Mouse (Mus musculus) heart, postnatal 0 days (tissue): ENCODE data around the gene Snx21. TPM values are rescaled to one million over a fixed set of nuclear protein-coding genes. Genes with fewer than 3 reads are reported as not detected.

Experiments
- ATAC-seq: fragments of 200-750 bp; cut with Nextera tagmentation; 2 replicates; pipeline ENCODE4 v1.8.0; 2017; ENCODE audit warnings: low read depth, moderate number of reproducible peaks, moderate library complexity; ENCODE audit not compliant: insufficient read depth
- DNase-seq: peaks from one replicate; pipeline ENCODE4 v3.0.0-alpha.2; 2016; ENCODE audit warnings: low spot score
- H3K27ac ChIP-seq: fragments of 300-500 bp; sonication (generic); 2 replicates; pipeline ENCODE4 v1.5.1; 2014; ENCODE audit warnings: low read depth, mild to moderate bottlenecking
- H3K27me3 ChIP-seq: fragments of 300-500 bp; sonication (generic); 2 replicates; pipeline ENCODE4 v1.6.1; 2014; ENCODE audit warnings: low read length, mixed read lengths; ENCODE audit not compliant: control insufficient read depth, insufficient read depth
- H3K36me3 ChIP-seq: fragments of 300-500 bp; sonication (generic); replicated peaks from 2 replicates; pipeline ENCODE4 v1.6.1; 2014; ENCODE audit warnings: low read length, mixed read lengths; ENCODE audit not compliant: control insufficient read depth, insufficient read depth
- H3K4me1 ChIP-seq: fragments of 300-500 bp; sonication (generic); 2 replicates; pipeline ENCODE4 v1.6.1; 2014; ENCODE audit warnings: antibody characterized with exemption; ENCODE audit not compliant: control insufficient read depth, insufficient read depth
- H3K4me2 ChIP-seq: fragments of 300-500 bp; sonication (generic); 2 replicates; pipeline ENCODE4 v1.6.1; 2014; ENCODE audit warnings: low read depth, mild to moderate bottlenecking, low read length, moderate library complexity
- H3K4me3 ChIP-seq: fragments of 300-500 bp; sonication (generic); 2 replicates; pipeline ENCODE4 v1.5.1; 2014; ENCODE audit warnings: low read depth, low read length
- H3K9ac ChIP-seq: fragments of 300-500 bp; sonication (generic); replicated peaks from 2 replicates; pipeline ENCODE4 v1.6.1; 2014; ENCODE audit warnings: low read depth, low read length, mixed read lengths
- H3K9me3 ChIP-seq: fragments of 300-500 bp; sonication (generic); replicated peaks from 2 replicates; pipeline ENCODE4 v1.6.1; 2016; ENCODE audit warnings: low read length; ENCODE audit not compliant: control insufficient read depth
- CTCF ChIP-seq: IDR thresholded peaks from 2 replicates; pipeline ENCODE4 v1.5.1; 2016; ENCODE audit warnings: antibody characterized with exemption, control low read depth, low read depth
- EP300 ChIP-seq: IDR thresholded peaks from 2 replicates; pipeline ENCODE4 v1.6.1; 2016; ENCODE audit warnings: antibody characterized with exemption, low read depth
- WGBS: fragments of 180-500 bp; shearing (Covaris S2); extraction: QIAGEN DNeasy Blood & Tissue Kit; methylation state at CpG from one replicate; pipeline ENCODE4 v1.1.7; 2014; 5-methylcytosine and 5-hydroxymethylcytosine counted together
- polyA plus RNA-seq: library from polyadenylated mRNA; unstranded; fragments of >200 nt; fragmentation: Nextera tagmentation; extraction: Ambion mirVana; gene quantifications from 2 replicates; pipeline ENCODE4 v1.2.1, GENCODE M21; 2015
- total RNA-seq: library from RNA; depleted of rRNA; stranded (reverse); fragments of >200 nt; gene quantifications from 2 replicates; pipeline ENCODE4 v1.2.3, GENCODE M21; 2014; ENCODE audit warnings: low replicate concordance; rRNA removed

Snx21 gene
- total and polyA plus RNA-seq, 2 experiments from 2014 or later, result 29.8 to 46.4 TPM

GRCm38 (mm10) chr2:164833314-164833959 lies 47.8 kb downstream of the Snx21 start, which contains the start of gene Neurl2:
Gene Neurl2, minus strand, starts transcription at chr2:164833456.
- peak within 1 kb of the TSS; percentile 76 for H3K4me2 ChIP-seq
- H3K36me3 ChIP-seq, result peaks cover 35% of the 10 kb centered on the region
- H3K4me1 ChIP-seq, result peaks cover 9% of the 10 kb centered on the region
- peak within 1 kb of the TSS; percentile 59 for H3K9ac ChIP-seq
- ATAC-seq, result peak; percentile 92
- DNase-seq, result peak; percentile 94
- no peaks in the 10 kb centered on the region for H3K27me3 ChIP-seq
- WGBS, result under 1% methylated on average over 31 of the region's 31 CpGs
- TF ChIP-seq CTCF (0 out of 2 replicates have a peak, but pooled peaks have one; percentile 2), EP300 (no peak; the same call in 1 of the 2 replicates)
- H3K27ac ChIP-seq, result peak within 1 kb of the TSS; percentile 90
- no peaks in the 10 kb centered on the region for H3K9me3 ChIP-seq
- H3K4me3 ChIP-seq, result peak within 1 kb of the TSS; percentile 76

GRCm38 (mm10) chr2:164834531-164834930 lies 48.9 kb downstream of the Snx21 start:
- H3K9ac ChIP-seq, result peak overlapping the region; percentile 59
- peaks cover 9% of the 10 kb centered on the region for H3K4me1 ChIP-seq
- H3K4me3 ChIP-seq, result peak overlapping the region; percentile 76
- TF ChIP-seq EP300, result no peak
- peaks cover 42% of the 10 kb centered on the region for H3K36me3 ChIP-seq
- no peaks in the 10 kb centered on the region for H3K27me3 ChIP-seq
- peak overlapping the region; percentile 90; the same call in 1 of the 2 replicates for H3K27ac ChIP-seq
- DNase-seq (no peak), ATAC-seq (no peak)
- WGBS, result 36% methylated on average over 8 of the region's 8 CpGs
- no peaks in the 10 kb centered on the region for H3K9me3 ChIP-seq
- peak overlapping the region; percentile 76 for H3K4me2 ChIP-seq

- H3K9ac ChIP-seq, result no peak overlapping the region
These were observed 49.5 kb downstream of the Snx21 start for GRCm38 (mm10) chr2:164835164-164835563.

More at GRCm38 (mm10) chr2:164835164-164835563, 49.5 kb downstream of the Snx21 start:
- peaks cover 9% of the 10 kb centered on the region for H3K4me1 ChIP-seq
- no peak overlapping the region for H3K4me2 ChIP-seq
- DNase-seq (no peak), ATAC-seq (no peak)
- TF ChIP-seq EP300 (no peak), CTCF (no peak)
- H3K36me3 ChIP-seq, result peaks cover 44% of the 10 kb centered on the region
- H3K4me3 ChIP-seq, result no peak overlapping the region
- H3K27ac ChIP-seq, result no peak overlapping the region
- no peaks in the 10 kb centered on the region for H3K9me3 ChIP-seq
- WGBS, result 95% methylated on average over 4 of the region's 4 CpGs
- H3K27me3 ChIP-seq, result no peaks in the 10 kb centered on the region

Other genes with a start within 250 kb of the Snx21 start
- gene Wfdc2, start 223.4 kb upstream of the Snx21 start, total RNA-seq, result 2.9 and 8.5 TPM in 2 replicates
- 0.74 and 23.0 TPM in 2 replicates for gene Wfdc2, start 223.4 kb upstream of the Snx21 start, polyA plus RNA-seq
- gene Spint3, start 212.4 kb upstream of the Snx21 start, total RNA-seq, result not detected in 2 replicates
- gene Spint3, start 212.4 kb upstream of the Snx21 start, polyA plus RNA-seq, result not detected in 2 replicates
- not detected in 2 replicates for gene Wfdc6a, start 200.4 kb upstream of the Snx21 start, total RNA-seq
- gene Wfdc6a, start 200.4 kb upstream of the Snx21 start, polyA plus RNA-seq, result 0.25 and 0.30 TPM in 2 replicates
- gene Eppin, start 192.2 kb upstream of the Snx21 start, total RNA-seq, result not detected in 2 replicates
- gene Eppin, start 192.2 kb upstream of the Snx21 start, polyA plus RNA-seq, result not detected in 2 replicates
- gene Wfdc6b, start 172.3 kb upstream of the Snx21 start, total RNA-seq, result not detected in 2 replicates
- gene Wfdc6b, start 172.3 kb upstream of the Snx21 start, polyA plus RNA-seq, result not detected in 2 replicates
- not detected in 2 replicates for gene Wfdc8, start 172.2 kb upstream of the Snx21 start, total RNA-seq
- not detected in 2 replicates for gene Wfdc8, start 172.2 kb upstream of the Snx21 start, polyA plus RNA-seq
- gene Wfdc16, start 147.0 kb upstream of the Snx21 start, total RNA-seq, result not detected in 2 replicates
- not detected in 2 replicates for gene Wfdc16, start 147.0 kb upstream of the Snx21 start, polyA plus RNA-seq
- gene Wfdc10, start 129.8 kb upstream of the Snx21 start, total RNA-seq, result not detected in 2 replicates
- gene Wfdc10, start 129.8 kb upstream of the Snx21 start, polyA plus RNA-seq, result not detected in 2 replicates
- not detected in 2 replicates for gene Wfdc9, start 129.2 kb upstream of the Snx21 start, total RNA-seq
- not detected in 2 replicates for gene Wfdc9, start 129.2 kb upstream of the Snx21 start, polyA plus RNA-seq
- gene Wfdc11, start 111.7 kb upstream of the Snx21 start, total RNA-seq, result not detected in 2 replicates
- not detected in 2 replicates for gene Wfdc11, start 111.7 kb upstream of the Snx21 start, polyA plus RNA-seq
- gene Wfdc13, start 100.7 kb upstream of the Snx21 start, total RNA-seq, result not detected in 2 replicates
- not detected in 2 replicates for gene Wfdc13, start 100.7 kb upstream of the Snx21 start, polyA plus RNA-seq
- gene Spint4, start 87.3 kb upstream of the Snx21 start, total RNA-seq, result not detected in 2 replicates
- gene Spint4, start 87.3 kb upstream of the Snx21 start, polyA plus RNA-seq, result not detected in 2 replicates
- not detected in 2 replicates for gene Spint5, start 70.5 kb upstream of the Snx21 start, total RNA-seq
- gene Spint5, start 70.5 kb upstream of the Snx21 start, polyA plus RNA-seq, result not detected in 2 replicates
- gene Wfdc3, start 39.9 kb upstream of the Snx21 start, total RNA-seq, result not detected in 2 replicates
- gene Wfdc3, start 39.9 kb upstream of the Snx21 start, polyA plus RNA-seq, result 0.46 and 0.51 TPM in 2 replicates
- 8.9 and 19.1 TPM in 2 replicates for gene Dnttip1, start 39.8 kb upstream of the Snx21 start, total RNA-seq
- 42.8 and 43.3 TPM in 2 replicates for gene Dnttip1, start 39.8 kb upstream of the Snx21 start, polyA plus RNA-seq
- gene Ube2c, start 15.9 kb upstream of the Snx21 start, total RNA-seq, result 175 and 320 TPM in 2 replicates
- 116 and 117 TPM in 2 replicates for gene Ube2c, start 15.9 kb upstream of the Snx21 start, polyA plus RNA-seq
- gene Tnnc2, start 5.9 kb upstream of the Snx21 start, total RNA-seq, result 4.9 and 5.0 TPM in 2 replicates
- 0.18 and 0.25 TPM in 2 replicates for gene Tnnc2, start 5.9 kb upstream of the Snx21 start, polyA plus RNA-seq
- gene Acot8, start 19.1 kb downstream of the Snx21 start, total RNA-seq, result 10.6 and 28.9 TPM in 2 replicates
- 11.4 and 14.1 TPM in 2 replicates for gene Acot8, start 19.1 kb downstream of the Snx21 start, polyA plus RNA-seq
- gene Zswim3, start 19.3 kb downstream of the Snx21 start, total RNA-seq, result 0.93 and 2.8 TPM in 2 replicates
- 3.3 and 3.4 TPM in 2 replicates for gene Zswim3, start 19.3 kb downstream of the Snx21 start, polyA plus RNA-seq
- gene Zswim1, start 36.9 kb downstream of the Snx21 start, total RNA-seq, result 5.4 TPM in 2 replicates
- 7.0 and 7.4 TPM in 2 replicates for gene Zswim1, start 36.9 kb downstream of the Snx21 start, polyA plus RNA-seq
- gene Spata25, start 42.7 kb downstream of the Snx21 start, total RNA-seq, result not detected in 2 replicates
- not detected in 2 replicates for gene Spata25, start 42.7 kb downstream of the Snx21 start, polyA plus RNA-seq
- gene Ctsa, start 47.0 kb downstream of the Snx21 start, total RNA-seq, result 259 and 263 TPM in 2 replicates
- 133 and 134 TPM in 2 replicates for gene Ctsa, start 47.0 kb downstream of the Snx21 start, polyA plus RNA-seq
- gene Neurl2, start 47.6 kb downstream of the Snx21 start, total RNA-seq, result 57.1 and 103 TPM in 2 replicates
- 68.4 and 76.5 TPM in 2 replicates for gene Neurl2, start 47.6 kb downstream of the Snx21 start, polyA plus RNA-seq
- 7.7 and 10.4 TPM in 2 replicates for gene Pltp, start 71.9 kb downstream of the Snx21 start, total RNA-seq
- 8.3 and 8.6 TPM in 2 replicates for gene Pltp, start 71.9 kb downstream of the Snx21 start, polyA plus RNA-seq
- 51.8 and 63.6 TPM in 2 replicates for gene Pcif1, start 93.5 kb downstream of the Snx21 start, total RNA-seq
- 50.6 and 54.2 TPM in 2 replicates for gene Pcif1, start 93.5 kb downstream of the Snx21 start, polyA plus RNA-seq
- 18.0 and 19.6 TPM in 2 replicates for gene Zfp335, start 125.9 kb downstream of the Snx21 start, total RNA-seq
- gene Zfp335, start 125.9 kb downstream of the Snx21 start, polyA plus RNA-seq, result 3.7 TPM in 2 replicates
- 0.08 and 2.1 TPM in 2 replicates for gene Mmp9, start 155.0 kb downstream of the Snx21 start, total RNA-seq
- gene Mmp9, start 155.0 kb downstream of the Snx21 start, polyA plus RNA-seq, result 0.32 and 0.64 TPM in 2 replicates
- 0.50 and 3.5 TPM in 2 replicates for gene Slc12a5, start 175.0 kb downstream of the Snx21 start, total RNA-seq
- gene Slc12a5, start 175.0 kb downstream of the Snx21 start, polyA plus RNA-seq, result 0.31 and 0.48 TPM in 2 replicates
- gene Ncoa5, start 249.0 kb downstream of the Snx21 start, total RNA-seq, result 20.0 and 30.7 TPM in 2 replicates
- gene Ncoa5, start 249.0 kb downstream of the Snx21 start, polyA plus RNA-seq, result 20.6 and 20.8 TPM in 2 replicates